In genomic region chr13:78202574-78203347, GRCm38 (mm10) we compare ENCODE assay signal across 8 mouse cellular contexts. TPM values are rescaled to one million over a fixed set of nuclear protein-coding genes. Genes with fewer than 3 reads are reported as not detected.
DNase-seq lines count a peak whose midpoint lies in the region; ATAC-seq and TF ChIP-seq lines count a peak whose summit lies in the region.

No protein-coding gene starts in this region.

- WGBS in heart, adult 2 months = 2% methylated on average over 47 of the region's 47 CpGs
- WGBS in heart, embryonic 12.5 days = under 1% methylated on average over 47 of the region's 47 CpGs

- TF ChIP-seq POLR2A in heart, adult 2 months (IDR thresholded peaks at IDR 0.05; ENCODE audit: insufficient read depth, low read depth, low read length) = no peak
- TF ChIP-seq POLR2A in myocyte (IDR thresholded peaks at IDR 0.05; ENCODE audit: insufficient read length, low read depth) = peak; percentile 35

- TF ChIP-seq CTCF in heart, adult 2 months (IDR thresholded peaks at IDR 0.05) = no peak

- peak overlapping the region; percentile 57 for H3K9ac ChIP-seq in heart, adult 2 months (ENCODE audit: low read depth, low read length)
- peak overlapping the region; percentile 75 for H3K9ac ChIP-seq in heart, embryonic 12.5 days

- H3K4me3 ChIP-seq in heart, adult 2 months = peak overlapping the region; percentile 51
- H3K4me3 ChIP-seq in heart, embryonic 12.5 days = peak overlapping the region; percentile 70
- peak overlapping the region; percentile 78 for H3K4me3 ChIP-seq in myocyte

- intact Hi-C loops in heart, adult 2 months (cut with DNase I) = loop anchor here (10.0 kb wide), 2 partner anchors 338 to 832 kb away; no protein-coding TSS in a partner anchor

- peak overlapping the region; percentile 52 for H3ac ChIP-seq in myocyte (ENCODE audit: control insufficient read depth, insufficient read length)

- ATAC-seq in heart, embryonic 12.5 days (ENCODE audit: insufficient number of reproducible peaks, low FRiP score) = peak; percentile 4; the same call in 1 of the 2 replicates

- DNase-seq in heart, adult 2 months = peak; percentile 37 to 59
- no peak for DNase-seq in heart, adult 8-10 months (ENCODE audit: low spot score)
- DNase-seq in ES-CJ7 (ENCODE audit: low read depth, low spot score) = peak; percentile 28
- peak; percentile 76 for DNase-seq in cerebellum, adult 9-10 months
- peak; percentile 48 to 66 for DNase-seq in layer of hippocampus, postnatal 25 days (ENCODE audit: extremely low spot score in 1 of 2, low spot score in 1 of 2)
- no peak for DNase-seq in thymus, postnatal 36 days

- peaks cover 2% of the 10 kb centered on the region for H3K27me3 ChIP-seq in heart, adult 2 months (ENCODE audit: control insufficient read depth, insufficient read depth, low read length)
- peaks cover 26% of the 10 kb centered on the region for H3K27me3 ChIP-seq in heart, embryonic 12.5 days (replicated peaks)
- H3K27me3 ChIP-seq in myocyte (ENCODE audit: control insufficient read depth, insufficient read depth, insufficient read length) = no peaks in the 10 kb centered on the region

- no peaks in the 10 kb centered on the region for H3K9me3 ChIP-seq in heart, embryonic 12.5 days (replicated peaks)

- H3K79me2 ChIP-seq in heart, adult 2 months (replicated peaks; ENCODE audit: control insufficient read depth, insufficient read depth, low read length) = no peaks in the 10 kb centered on the region
- peaks cover 22% of the 10 kb centered on the region for H3K79me2 ChIP-seq in myocyte (ENCODE audit: control insufficient read depth, insufficient read depth)

- H3K4me2 ChIP-seq in heart, embryonic 12.5 days = peak overlapping the region; percentile 91
- H3K4me2 ChIP-seq in myocyte (ENCODE audit: low read depth) = peak overlapping the region; percentile 99

- H3K27ac ChIP-seq in heart, adult 2 months = peak overlapping the region; percentile 75
- peak overlapping the region; percentile 79 for H3K27ac ChIP-seq in heart, embryonic 12.5 days (ENCODE audit: poor library complexity, severe bottlenecking)

- no peaks in the 10 kb centered on the region for H3K4me1 ChIP-seq in heart, adult 2 months (ENCODE audit: control insufficient read depth, insufficient read depth, low read length)
- H3K4me1 ChIP-seq in heart, embryonic 12.5 days (replicated peaks) = peaks cover 5% of the 10 kb centered on the region; the same call in 1 of the 2 replicates

- no peaks in the 10 kb centered on the region for H3K36me3 ChIP-seq in heart, adult 2 months (ENCODE audit: control insufficient read depth, insufficient read depth, low read length)
- no peaks in the 10 kb centered on the region for H3K36me3 ChIP-seq in heart, embryonic 12.5 days
- H3K36me3 ChIP-seq in myocyte (ENCODE audit: control insufficient read depth, insufficient read depth) = no peaks in the 10 kb centered on the region

- TF ChIP-seq EP300 in heart, adult 2 months (IDR thresholded peaks at IDR 0.05; ENCODE audit: insufficient read depth, low read depth, low read length) = no peak

TF ChIP-seq in myocyte, 11 proteins besides CTCF, POLR2A, EP300 and RAD21:
- TF ChIP-seq POLR2AphosphoS2 (IDR thresholded peaks at IDR 0.05; ENCODE audit: insufficient read length, low read depth) = peak; percentile 20
- TF ChIP-seq MYOD1 (IDR thresholded peaks at IDR 0.05; ENCODE audit: control insufficient read depth in 1 of 3, insufficient read length in 2 of 3, low read depth in 2 of 3) = peak in 1 of 3 experiments; percentile 11
- TF ChIP-seq USF1 (IDR thresholded peaks at IDR 0.05; ENCODE audit: low read depth) = no peak

RNA-seq across cellular contexts. Expression of gene Nr2f1, which starts 3.2 kb away (rescaled TPM):
- 1 to 10 TPM; 2.7 TPM for total RNA-seq in heart, adult 2 months (2021)
- 8.9 and 10.5 TPM in 2 replicates for polyA plus RNA-seq in heart, adult 2 months (2012; rRNA removed)
- total RNA-seq in heart, adult 8-10 months (2022) = 1 to 10 TPM; 1.5 to 4.4 (median 4.0) TPM
- polyA plus RNA-seq in heart, embryonic 12.5 days (2016; fragmentation: Nextera tagmentation; extraction: Ambion mirVana) = 5.0 and 6.7 TPM in 2 replicates
- 10 to 100 TPM; 90.8 to 98.5 TPM for total RNA-seq in layer of hippocampus, postnatal 25 days (2021)
- polyA plus RNA-seq in myocyte (2012; fragmentation: generic; extraction: Trizol) = 5.8 TPM

Comparison
In these comparisons a context has a peak if more than half of its experiments do, and no peak if none do; other contexts are left out.
1. DNase-seq: peak in heart, adult 2 months (2 of 2), ES-CJ7 (single experiment), cerebellum, adult 9-10 months (single experiment) and layer of hippocampus, postnatal 25 days (2 of 2); none in heart, adult 8-10 months (single experiment) and thymus, postnatal 36 days (0 of 2).
2. RNA of gene Nr2f1, which starts 3.2 kb away (total RNA-seq): 90.8 to 98.5 TPM in layer of hippocampus, postnatal 25 days; 1.5 to 4.4 TPM in heart, adult 8-10 months and 2.7 TPM in heart, adult 2 months; every median in the first group is over 10 times any median in the second.
3. Peak in every context shown above with its lines, with median percentiles within 50 percentile points of each other: H3K4me3 ChIP-seq.